Mouse (Mus musculus): ENCODE results near the gene Lmntd1. TPM values are rescaled to one million over a fixed set of nuclear protein-coding genes. Genes with fewer than 3 reads are reported as not detected.

Lmntd1 gene
- polyA plus RNA-seq, 1 experiment from 2014 or later, result not detected

DNA sequence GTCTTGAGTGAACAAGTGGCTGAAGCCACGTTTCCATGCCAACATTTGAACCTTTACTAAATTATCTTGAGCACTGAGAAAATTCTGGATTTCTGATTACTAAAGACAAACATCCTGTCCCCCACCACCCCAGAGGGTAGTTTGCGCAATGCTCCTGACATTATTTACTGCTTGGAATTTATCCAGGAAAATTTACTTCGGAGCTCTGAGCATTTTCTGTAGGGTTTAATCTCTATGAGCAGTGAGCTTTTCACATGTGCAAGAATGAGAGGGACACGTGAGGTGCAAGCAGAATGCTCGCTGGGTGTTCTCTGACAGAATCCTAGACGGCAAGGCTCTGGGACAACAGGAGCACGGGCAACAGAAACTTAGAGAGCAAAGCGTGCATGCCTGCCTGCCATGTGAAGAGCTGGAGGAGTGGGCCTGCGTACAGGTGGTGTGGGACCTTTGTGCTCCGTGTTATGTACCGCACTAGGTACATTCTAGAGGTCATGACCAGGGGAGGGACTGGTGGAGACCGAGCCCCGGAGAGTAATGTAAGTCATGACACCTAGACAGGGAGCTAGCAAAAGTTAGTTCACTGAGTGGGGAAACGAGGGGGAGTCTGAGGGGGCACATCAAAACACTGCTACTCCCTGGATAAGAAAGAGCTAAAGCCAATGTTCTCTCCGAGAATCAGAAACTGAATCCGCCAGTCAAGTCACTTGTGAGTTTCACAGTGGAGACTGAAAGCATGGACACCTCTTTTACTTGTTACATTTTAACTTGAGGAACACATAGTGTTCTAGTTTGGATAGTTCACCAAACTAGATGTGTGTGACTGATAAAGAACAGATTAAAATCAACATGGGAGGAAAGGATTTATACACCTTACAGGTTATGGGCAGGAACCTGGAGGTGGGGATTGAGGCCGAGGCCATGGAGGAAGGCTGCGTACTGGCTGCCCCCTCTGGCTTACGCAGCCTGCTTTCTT, 114.3 kb downstream of the Lmntd1 start:
- Histone ChIP-seq H3K4me3 (ENCODE audit: low read depth, low read length) (no peak overlapping the region), H3K27me3 (ENCODE audit: insufficient read depth, low read length) (no peaks in the 10 kb centered on the region), H3K4me1 (ENCODE audit: insufficient read depth) (no peaks in the 10 kb centered on the region; the same call in 1 of the 2 replicates), H3K36me3 (replicated peaks; ENCODE audit: insufficient read depth, low read length) (no peaks in the 10 kb centered on the region), H3K9me3 (ENCODE audit: low read length) (no peaks in the 10 kb centered on the region; the same call in 1 of the 2 replicates), H3K4me2 (ENCODE audit: low read depth, low read length) (no peak overlapping the region), H3K27ac (ENCODE audit: low read depth) (peak overlapping the region; percentile 84), H3K9ac (replicated peaks) (no peak overlapping the region)
- DNase-seq (peak; percentile 30), ATAC-seq (peak; percentile 90)
- WGBS (ENCODE audit: insufficient replicate concordance), result 55% methylated on average over 19 of the region's 19 CpGs
- no peak for TF ChIP-seq CTCF (IDR thresholded peaks at IDR 0.05; ENCODE audit: low read depth)
- TF ChIP-seq EP300 (IDR thresholded peaks at IDR 0.05; ENCODE audit: low read depth), result no peak

DNA sequence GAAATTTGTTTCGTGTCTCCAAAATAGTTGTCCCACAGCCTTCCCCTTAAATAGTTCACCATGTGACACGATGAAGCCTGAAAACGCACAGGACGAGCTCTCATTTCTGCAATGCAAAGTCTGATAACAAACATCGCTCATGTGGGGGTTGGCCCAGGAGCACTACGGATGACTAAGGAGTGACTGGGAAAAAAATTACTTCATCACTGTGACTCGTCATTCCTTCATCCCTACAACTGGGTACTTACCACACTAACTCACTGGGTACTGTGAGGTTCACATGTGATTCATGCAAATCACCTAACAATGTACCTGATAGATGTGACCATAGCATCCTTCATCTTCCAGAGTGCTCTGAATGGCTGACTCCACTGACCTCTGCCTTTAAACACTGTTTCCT, 118.4 kb downstream of the Lmntd1 start:
- no peak for ATAC-seq
- TF ChIP-seq CTCF (IDR thresholded peaks at IDR 0.05; ENCODE audit: low read depth) (no peak), EP300 (IDR thresholded peaks at IDR 0.05; ENCODE audit: low read depth) (no peak)
- H3K4me1 ChIP-seq (ENCODE audit: insufficient read depth), result no peaks in the 10 kb centered on the region; the same call in 1 of the 2 replicates
- no peaks in the 10 kb centered on the region for H3K27me3 ChIP-seq (ENCODE audit: insufficient read depth, low read length)
- 78% methylated on average over 7 of the region's 7 CpGs for WGBS (ENCODE audit: insufficient replicate concordance)
- H3K27ac ChIP-seq (ENCODE audit: low read depth), result no peak overlapping the region
- no peaks in the 10 kb centered on the region for H3K36me3 ChIP-seq (replicated peaks; ENCODE audit: insufficient read depth, low read length)
- DNase-seq, result no peak
- no peak overlapping the region for H3K4me3 ChIP-seq (ENCODE audit: low read depth, low read length)
- H3K9ac ChIP-seq (replicated peaks), result no peak overlapping the region
- H3K4me2 ChIP-seq (ENCODE audit: low read depth, low read length), result no peak overlapping the region
- H3K9me3 ChIP-seq (ENCODE audit: low read length), result no peaks in the 10 kb centered on the region

GRCm38 (mm10) chr6:145488251-145488650, 125.9 kb downstream of the Lmntd1 start:
- H3K4me1 ChIP-seq (ENCODE audit: insufficient read depth), result no peaks in the 10 kb centered on the region
- H3K27ac ChIP-seq (ENCODE audit: low read depth), result no peak overlapping the region
- no peak overlapping the region for H3K4me3 ChIP-seq (ENCODE audit: low read depth, low read length)
- H3K36me3 ChIP-seq (replicated peaks; ENCODE audit: insufficient read depth, low read length), result no peaks in the 10 kb centered on the region
- no peaks in the 10 kb centered on the region for H3K9me3 ChIP-seq (ENCODE audit: low read length)
- ATAC-seq (no peak), DNase-seq (no peak)
- 67% methylated on average over 2 of the region's 2 CpGs for WGBS (ENCODE audit: insufficient replicate concordance)
- H3K9ac ChIP-seq (replicated peaks), result no peak overlapping the region
- no peak overlapping the region for H3K4me2 ChIP-seq (ENCODE audit: low read depth, low read length)
- no peaks in the 10 kb centered on the region for H3K27me3 ChIP-seq (ENCODE audit: insufficient read depth, low read length)
- TF ChIP-seq CTCF (IDR thresholded peaks at IDR 0.05; ENCODE audit: low read depth) (no peak), EP300 (IDR thresholded peaks at IDR 0.05; ENCODE audit: low read depth) (no peak)

DNA sequence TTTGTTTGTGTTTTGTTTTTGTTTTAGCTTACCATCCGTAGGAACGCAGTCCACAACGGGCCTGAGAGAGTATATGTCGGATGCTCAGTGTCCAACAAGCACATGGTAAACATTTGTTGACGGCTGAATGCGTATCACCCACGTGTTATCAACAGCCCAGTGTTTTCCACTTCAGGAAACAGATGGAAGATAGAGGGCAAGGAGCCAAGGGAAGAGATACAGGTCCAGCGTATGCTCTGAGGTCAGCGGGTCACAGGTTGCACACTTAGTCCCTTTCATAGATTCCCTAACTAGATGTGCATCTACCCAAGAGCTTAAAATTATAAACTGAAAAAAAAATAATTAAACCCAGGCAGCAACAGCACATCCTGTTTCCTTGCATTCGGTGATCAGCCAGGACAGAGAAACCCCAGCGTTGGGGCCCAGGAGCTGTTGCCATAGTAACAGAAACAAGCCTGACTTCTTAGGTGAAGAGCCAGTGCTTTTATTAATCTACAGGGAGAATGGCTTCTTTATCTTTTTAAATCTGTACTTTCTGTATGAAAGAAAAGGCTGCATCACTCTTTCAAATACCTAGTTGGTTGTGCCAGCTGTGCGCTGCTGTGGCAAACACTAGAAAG, 128.0 kb downstream of the Lmntd1 start:
- DNase-seq, result no peak
- no peak for TF ChIP-seq EP300 (IDR thresholded peaks at IDR 0.05; ENCODE audit: low read depth)
- no peak for TF ChIP-seq CTCF (IDR thresholded peaks at IDR 0.05; ENCODE audit: low read depth)
- 40% methylated on average over 12 of the region's 12 CpGs for WGBS (ENCODE audit: insufficient replicate concordance)

DNA sequence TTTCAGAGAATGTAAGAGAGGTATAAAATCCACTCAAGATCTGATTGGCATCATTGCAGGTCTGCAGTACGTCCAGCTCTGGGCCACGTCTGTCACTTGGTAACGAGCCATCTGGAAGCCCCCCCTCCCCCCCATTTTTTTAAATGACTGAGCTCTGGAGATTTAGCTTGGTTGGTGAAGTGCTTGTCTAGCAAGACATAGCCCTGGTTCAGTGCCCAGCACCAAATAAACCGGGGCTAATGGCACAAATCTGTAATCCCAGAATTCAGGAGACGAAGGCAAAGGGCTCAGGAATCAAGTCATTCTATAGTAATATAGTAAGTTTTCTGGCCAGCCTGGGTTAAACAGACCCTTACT, 130.8 kb downstream of the Lmntd1 start:
- Histone ChIP-seq H3K27ac (ENCODE audit: low read depth) (no peak overlapping the region), H3K4me3 (ENCODE audit: low read depth, low read length) (no peak overlapping the region), H3K27me3 (ENCODE audit: insufficient read depth, low read length) (no peaks in the 10 kb centered on the region), H3K36me3 (replicated peaks; ENCODE audit: insufficient read depth, low read length) (no peaks in the 10 kb centered on the region), H3K4me2 (ENCODE audit: low read depth, low read length) (no peak overlapping the region), H3K4me1 (ENCODE audit: insufficient read depth) (no peaks in the 10 kb centered on the region), H3K9ac (replicated peaks) (no peak overlapping the region), H3K9me3 (ENCODE audit: low read length) (no peaks in the 10 kb centered on the region)
- TF ChIP-seq CTCF (IDR thresholded peaks at IDR 0.05; ENCODE audit: low read depth) (no peak), EP300 (IDR thresholded peaks at IDR 0.05; ENCODE audit: low read depth) (no peak)
- WGBS (ENCODE audit: insufficient replicate concordance), result 63% methylated on average over 5 of the region's 5 CpGs
- ATAC-seq (no peak), DNase-seq (no peak)

More for the DNA sequence above, 128.0 kb downstream of the Lmntd1 start:
- Histone ChIP-seq H3K27me3 (ENCODE audit: insufficient read depth, low read length) (no peaks in the 10 kb centered on the region), H3K4me1 (ENCODE audit: insufficient read depth) (no peaks in the 10 kb centered on the region), H3K27ac (ENCODE audit: low read depth) (no peak overlapping the region), H3K36me3 (replicated peaks; ENCODE audit: insufficient read depth, low read length) (no peaks in the 10 kb centered on the region), H3K4me3 (ENCODE audit: low read depth, low read length) (no peak overlapping the region), H3K9me3 (ENCODE audit: low read length) (no peaks in the 10 kb centered on the region), H3K9ac (replicated peaks) (no peak overlapping the region), H3K4me2 (ENCODE audit: low read depth, low read length) (no peak overlapping the region)
- ATAC-seq, result no peak

GRCm38 (mm10) chr6:145482656-145483317, 131.3 kb downstream of the Lmntd1 start:
- TF ChIP-seq EP300 (IDR thresholded peaks at IDR 0.05; ENCODE audit: low read depth), result no peak
- no peak for TF ChIP-seq CTCF (IDR thresholded peaks at IDR 0.05; ENCODE audit: low read depth)

More at GRCm38 (mm10) chr6:145482656-145483317, 131.3 kb downstream of the Lmntd1 start:
- H3K4me1 ChIP-seq (ENCODE audit: insufficient read depth), result no peaks in the 10 kb centered on the region
- ATAC-seq, result no peak
- H3K27ac ChIP-seq (ENCODE audit: low read depth), result no peak overlapping the region
- no peak overlapping the region for H3K4me2 ChIP-seq (ENCODE audit: low read depth, low read length)
- no peak overlapping the region for H3K4me3 ChIP-seq (ENCODE audit: low read depth, low read length)
- H3K36me3 ChIP-seq (replicated peaks; ENCODE audit: insufficient read depth, low read length), result no peaks in the 10 kb centered on the region
- DNase-seq, result no peak
- no peaks in the 10 kb centered on the region for H3K9me3 ChIP-seq (ENCODE audit: low read length)
- H3K9ac ChIP-seq (replicated peaks), result no peak overlapping the region
- 78% methylated on average over 17 of the region's 17 CpGs for WGBS (ENCODE audit: insufficient replicate concordance)
- H3K27me3 ChIP-seq (ENCODE audit: insufficient read depth, low read length), result no peaks in the 10 kb centered on the region

Measured in liver, postnatal 0 days (tissue).